In genomic region chr7:27838323-27839249, GRCm38 (mm10) we compare ENCODE assay signal across 8 mouse cellular contexts. TPM values are rescaled to one million over a fixed set of nuclear protein-coding genes. Genes with fewer than 3 reads are reported as not detected.
A peak's percentile ranks its signal among the peaks of the same experiment; 100 is the strongest.
DNase-seq lines count a peak whose midpoint lies in the region; ATAC-seq and TF ChIP-seq lines count a peak whose summit lies in the region.

TSS of gene Zfp59 (plus strand) at chr7:27838607.

- no peaks in the 10 kb centered on the region; the same call in 1 of the 2 replicates for H3K36me3 ChIP-seq in forebrain, embryonic 14.5 days (ENCODE audit: control insufficient read depth, insufficient read depth, low read length)

- no peaks in the 10 kb centered on the region for H3K27me3 ChIP-seq in forebrain, embryonic 14.5 days (replicated peaks; ENCODE audit: control insufficient read depth, insufficient read depth, low read length)

- H3K4me1 ChIP-seq in forebrain, embryonic 14.5 days (ENCODE audit: control insufficient read depth, insufficient read depth, low read length), result peaks cover 2% of the 10 kb centered on the region; the same call in 1 of the 2 replicates
- H3K4me1 ChIP-seq in lung, adult 2 months (ENCODE audit: control insufficient read depth, insufficient read depth, low read length), result peaks cover 5% of the 10 kb centered on the region; the same call in 1 of the 2 replicates

- peak; percentile 92 for DNase-seq in ES-CJ7 (ENCODE audit: low read depth, low spot score)
- DNase-seq in cerebellum, adult 11 months, result peak; percentile 77
- DNase-seq in forebrain, embryonic 14.5 days (ENCODE audit: low spot score), result peak; percentile 97
- peak; percentile 80 for DNase-seq in heart, postnatal 25 days (ENCODE audit: low spot score)
- peak; percentile 84 to 92 for DNase-seq in layer of hippocampus, adult 18-20 months (ENCODE audit: low spot score in 2 of 2)
- DNase-seq in lung, adult 2 months, result peak; percentile 81
- DNase-seq in thymus, adult 18-20 months, result peak; percentile 68 to 81

- 0 out of 2 replicates have a peak, but pooled peaks have one; percentile 41 for TF ChIP-seq POLR2A in lung, adult 2 months (IDR thresholded peaks at IDR 0.05; ENCODE audit: borderline replicate concordance, extremely low read depth, low read depth, low read length)

- intact Hi-C loops in heart, postnatal 25 days (cut with DNase I), result loop anchor here (2.0 kb wide), 1 partner anchor 22 kb away; no protein-coding TSS in a partner anchor

- peak within 1 kb of the TSS; percentile 66 for H3K4me2 ChIP-seq in forebrain, embryonic 14.5 days (ENCODE audit: low read length)

- ATAC-seq in forebrain, embryonic 14.5 days, result peak; percentile 99
- ATAC-seq in neutrophil, adult 5-6 weeks (ENCODE audit: extremely low read depth, insufficient number of reproducible peaks, low FRiP score, poor library complexity, severe bottlenecking), result peak; percentile 84

- H3K9ac ChIP-seq in forebrain, embryonic 14.5 days (ENCODE audit: low read length), result peak within 1 kb of the TSS; percentile 76

- no peaks in the 10 kb centered on the region; the same call in 1 of the 2 replicates for H3K9me3 ChIP-seq in forebrain, embryonic 14.5 days (replicated peaks; ENCODE audit: control insufficient read depth, low read length)

- H3K4me3 ChIP-seq in forebrain, embryonic 14.5 days (ENCODE audit: low read depth, low read length), result peak within 1 kb of the TSS; percentile 46
- H3K4me3 ChIP-seq in lung, adult 2 months (replicated peaks; ENCODE audit: extremely low read depth, low read depth, low read length), result peak within 1 kb of the TSS; percentile 74

- no peak for TF ChIP-seq CTCF in lung, adult 2 months (IDR thresholded peaks at IDR 0.05; ENCODE audit: insufficient read depth, low read length)

- H3K27ac ChIP-seq in forebrain, embryonic 14.5 days (ENCODE audit: low read depth, low read length), result peak within 1 kb of the TSS; percentile 86

- WGBS in forebrain, embryonic 14.5 days, result 4% methylated on average over 34 of the region's 34 CpGs
- 3% methylated on average over 34 of the region's 34 CpGs for WGBS in lung, adult 2 months

RNA-seq across cellular contexts. Expression of gene Zfp59, which starts in this region (rescaled TPM):
- 12.0 and 13.4 TPM in 2 replicates for polyA plus RNA-seq in forebrain, embryonic 14.5 days (2014; fragmentation: Nextera tagmentation; extraction: Ambion mirVana)
- 1 to 10 TPM; 2.6 to 3.1 TPM for total RNA-seq in heart, postnatal 25 days (2021)
- 1 to 10 TPM; 4.2 to 4.7 TPM for total RNA-seq in layer of hippocampus, adult 18-20 months (2021)
- 0.54 and 1.1 TPM in 2 replicates for polyA plus RNA-seq in lung, adult 2 months (2012; rRNA removed)
- 6.9 and 7.9 TPM in 2 replicates for total RNA-seq in neutrophil, adult 5-6 weeks (2017)

Comparison
In these comparisons a context has a peak if more than half of its experiments do, and no peak if none do; other contexts are left out.
1. Peak in every context shown above with its lines: DNase-seq, ATAC-seq, H3K4me3 ChIP-seq and H3K27ac ChIP-seq.